Mouse (Mus musculus) lung, adult 2 months (tissue): ENCODE measurements around the gene Col11a1. TPM values are rescaled to one million over a fixed set of nuclear protein-coding genes. Genes with fewer than 3 reads are reported as not detected.

Experiments
- DNase-seq: peaks from one replicate; pipeline ENCODE4 v3.0.0; 2022
- H3K4me1 ChIP-seq: fragments of 200-500 bp; 2 replicates; pipeline ENCODE4 v1.6.1; 2011; ENCODE audit warnings: low read length; ENCODE audit not compliant: control insufficient read depth, insufficient read depth
- H3K4me3 ChIP-seq: fragments of 200-500 bp; replicated peaks from 2 replicates; pipeline ENCODE3; 2011; ENCODE audit warnings: low read depth, mild to moderate bottlenecking, control low read depth, low read length; ENCODE audit errors: extremely low read depth
- CTCF ChIP-seq: fragments of 200-500 bp; IDR thresholded peaks from 2 replicates; pipeline ENCODE4 v1.5.1; 2011; ENCODE audit warnings: mild to moderate bottlenecking, low read length, control low read depth; ENCODE audit not compliant: insufficient read depth
- POLR2A ChIP-seq: fragments of 200-500 bp; IDR thresholded peaks from 2 replicates; pipeline ENCODE4 v1.6.1; 2011; ENCODE audit warnings: low read depth, mild to moderate bottlenecking, control low read depth, low read length, borderline replicate concordance; ENCODE audit errors: extremely low read depth
- WGBS: fragments of 180-500 bp; shearing (Covaris S2); methylation state at CpG from one replicate; pipeline ENCODE4 v1.1.7; 2018; 5-methylcytosine and 5-hydroxymethylcytosine counted together
- polyA plus RNA-seq: library from polyadenylated mRNA; depleted of rRNA; stranded (reverse); fragments of >200 nt; gene quantifications from 2 replicates; pipeline ENCODE4 v1.2.3, GENCODE M21; 2012

Gene Col11a1
- polyA plus RNA-seq, 1 experiment: 0.14 TPM

- WGBS: 56% methylated on average over 7 of the region's 7 CpGs
Observed at GRCm38 (mm10) chr3:114099335-114099734, 69.0 kb downstream of the Col11a1 start.

GRCm38 (mm10) chr3:114107099-114107498 lies 76.8 kb downstream of the Col11a1 start:
- 21% methylated on average over 7 of the region's 7 CpGs for WGBS
- no peak overlapping the region for H3K4me3 ChIP-seq
- H3K4me1 ChIP-seq: no peaks in the 10 kb centered on the region
- DNase-seq: no peak
- no peak for TF ChIP-seq POLR2A
- no peak for TF ChIP-seq CTCF

More at GRCm38 (mm10) chr3:114099335-114099734, 69.0 kb downstream of the Col11a1 start:
- Histone ChIP-seq H3K4me1 (no peaks in the 10 kb centered on the region), H3K4me3 (no peak overlapping the region)
- TF ChIP-seq CTCF (no peak), POLR2A (no peak)
- no peak for DNase-seq

GRCm38 (mm10) chr3:114147140-114147539 lies 116.8 kb downstream of the Col11a1 start:
- Histone ChIP-seq H3K4me1 (no peaks in the 10 kb centered on the region), H3K4me3 (no peak overlapping the region)
- 14% methylated on average over 3 of the region's 3 CpGs for WGBS
- DNase-seq: no peak
- TF ChIP-seq CTCF (no peak), POLR2A (no peak)

- Histone ChIP-seq H3K4me3 (no peak overlapping the region), H3K4me1 (no peaks in the 10 kb centered on the region; the same call in 1 of the 2 replicates)
- 69% methylated on average over 6 of the region's 6 CpGs for WGBS
- no peak for TF ChIP-seq CTCF
- TF ChIP-seq POLR2A: no peak
- DNase-seq: no peak
Observed at GRCm38 (mm10) chr3:114197964-114198750, 167.8 kb downstream of the Col11a1 start.

GRCm38 (mm10) chr3:114212255-114212654 lies 181.9 kb downstream of the Col11a1 start:
- WGBS: 80% methylated on average over 4 of the region's 4 CpGs
- no peak for DNase-seq
- no peaks in the 10 kb centered on the region for H3K4me1 ChIP-seq
- TF ChIP-seq POLR2A: no peak
- no peak for TF ChIP-seq CTCF
- H3K4me3 ChIP-seq: no peak overlapping the region

- Histone ChIP-seq H3K4me1 (no peaks in the 10 kb centered on the region), H3K4me3 (no peak overlapping the region)
- DNase-seq: no peak
- TF ChIP-seq POLR2A (no peak), CTCF (no peak)
- 71% methylated on average over 5 of the region's 5 CpGs for WGBS
Observed at GRCm38 (mm10) chr3:114216105-114216504, 185.8 kb downstream of the Col11a1 start.

GRCm38 (mm10) chr3:114229501-114229900 lies 199.2 kb downstream of the Col11a1 start:
- WGBS: 38% methylated on average over 1 of the region's 1 CpGs
- H3K4me1 ChIP-seq: no peaks in the 10 kb centered on the region
- TF ChIP-seq CTCF: no peak
- TF ChIP-seq POLR2A: no peak
- H3K4me3 ChIP-seq: no peak overlapping the region
- DNase-seq: no peak
